In the genomic region with DNA sequence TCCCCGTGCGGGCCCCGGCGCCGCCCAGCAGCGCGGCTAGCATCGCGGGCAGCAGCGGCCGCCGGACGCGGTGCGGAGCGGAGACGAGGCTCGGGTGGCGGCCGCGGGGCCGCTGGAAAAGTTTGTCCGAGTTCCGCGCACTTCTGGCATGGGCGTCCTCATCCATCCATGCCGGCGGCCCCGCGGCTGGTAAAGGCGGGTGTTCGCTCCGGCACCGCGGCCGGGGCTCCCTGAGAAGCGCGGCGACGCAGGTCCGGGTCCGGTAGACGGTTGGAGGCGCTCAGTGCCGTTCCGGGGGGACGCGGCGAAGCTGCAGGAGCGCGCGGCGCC, we compare ENCODE assay signal across 9 mouse cellular contexts. TPM values are rescaled to one million over a fixed set of nuclear protein-coding genes. Genes with fewer than 3 reads are reported as not detected.
A peak's percentile ranks its signal among the peaks of the same experiment; 100 is the strongest.
DNase-seq lines count a peak whose midpoint lies in the region; ATAC-seq and TF ChIP-seq lines count a peak whose summit lies in the region.
"Had no signal": no experiment of that assay in that cellular context is flagged by ENCODE, and none has a peak within 500 bp of the region (broad histone marks: within the 10 kb centered on the region; RNA-seq: fewer than 3 reads in every experiment).

No protein-coding gene starts in this region.

- H3K9ac ChIP-seq in kidney, postnatal 0 days (ENCODE audit: low read depth, low read length): peak overlapping the region; percentile 97
- peak overlapping the region; percentile 69 for H3K9ac ChIP-seq in hindbrain, embryonic 16.5 days (ENCODE audit: low read depth, low read length)
- H3K9ac ChIP-seq in midbrain, postnatal 0 days (replicated peaks; ENCODE audit: low read length, poor library complexity, severe bottlenecking): peak overlapping the region; percentile 81

- TF ChIP-seq CTCF in kidney, postnatal 0 days (IDR thresholded peaks at IDR 0.05; ENCODE audit: low read depth): no peak
- TF ChIP-seq CTCF in midbrain, postnatal 0 days (IDR thresholded peaks at IDR 0.05): no peak

- H3K4me2 ChIP-seq in kidney, postnatal 0 days (ENCODE audit: low read length): peak overlapping the region; percentile 61
- H3K4me2 ChIP-seq in hindbrain, embryonic 16.5 days (ENCODE audit: low read length): peak overlapping the region; percentile 87
- H3K4me2 ChIP-seq in midbrain, postnatal 0 days (ENCODE audit: low read depth, low read length, poor library complexity, severe bottlenecking): peak overlapping the region; percentile 96

- no peaks in the 10 kb centered on the region for H3K9me3 ChIP-seq in kidney, postnatal 0 days (replicated peaks; ENCODE audit: low read length)
- no peaks in the 10 kb centered on the region for H3K9me3 ChIP-seq in embryonic facial prominence, embryonic 10.5 days
- H3K9me3 ChIP-seq in hindbrain, embryonic 16.5 days (ENCODE audit: control insufficient read depth, low read length): no peaks in the 10 kb centered on the region
- no peaks in the 10 kb centered on the region for H3K9me3 ChIP-seq in midbrain, postnatal 0 days (ENCODE audit: low read length)

- peak; percentile 18 for DNase-seq in kidney, postnatal 0 days (ENCODE audit: low spot score)
- DNase-seq in kidney, postnatal 10 days: no peak
- no peak for DNase-seq in embryonic facial prominence, embryonic 10.5 days (ENCODE audit: low spot score)
- DNase-seq in midbrain, postnatal 0 days (ENCODE audit: low spot score): no peak
- DNase-seq in cerebellum, postnatal 36 days: no peak
- no peak for DNase-seq in adrenal gland, adult (ENCODE audit: inconsistent age in 2 of 2, low spot score in 1 of 2)

- no peaks in the 10 kb centered on the region for H3K27me3 ChIP-seq in kidney, postnatal 0 days (ENCODE audit: insufficient read depth, low read length)
- peaks cover 12% of the 10 kb centered on the region for H3K27me3 ChIP-seq in embryonic facial prominence, embryonic 10.5 days (replicated peaks; ENCODE audit: low read depth, poor library complexity, severe bottlenecking)
- no peaks in the 10 kb centered on the region for H3K27me3 ChIP-seq in hindbrain, embryonic 16.5 days (replicated peaks; ENCODE audit: control insufficient read depth, insufficient read depth, low read length)
- 0 out of 2 replicates have a peak, but pooled peaks cover 1% of the 10 kb centered on the region for H3K27me3 ChIP-seq in midbrain, postnatal 0 days (ENCODE audit: insufficient read depth, low read length)

- peak overlapping the region; percentile 100 for H3K27ac ChIP-seq in kidney, postnatal 0 days
- peak overlapping the region; percentile 99 for H3K27ac ChIP-seq in embryonic facial prominence, embryonic 10.5 days (replicated peaks)
- H3K27ac ChIP-seq in hindbrain, embryonic 16.5 days (ENCODE audit: low read depth, low read length): peak overlapping the region; percentile 83
- peak overlapping the region; percentile 80 for H3K27ac ChIP-seq in midbrain, postnatal 0 days (ENCODE audit: low read depth, low read length)

- no peak for ATAC-seq in kidney, postnatal 0 days (replicated peaks; ENCODE audit: low FRiP score, low read depth)
- ATAC-seq in hindbrain, embryonic 16.5 days: no peak; the same call in 1 of the 2 replicates
- ATAC-seq in midbrain, postnatal 0 days (ENCODE audit: low FRiP score): no peak; the same call in none of the 2 replicates
- no peak for ATAC-seq in monocyte, adult 5-6 weeks (replicated peaks; ENCODE audit: insufficient number of reproducible peaks, low FRiP score, low TSS enrichment, poor library complexity, severe bottlenecking)

- peak overlapping the region; percentile 91 for H3K4me3 ChIP-seq in kidney, postnatal 0 days (replicated peaks; ENCODE audit: low read depth, low read length)
- H3K4me3 ChIP-seq in embryonic facial prominence, embryonic 10.5 days: peak overlapping the region; percentile 82
- peak overlapping the region; percentile 49 for H3K4me3 ChIP-seq in hindbrain, embryonic 16.5 days (ENCODE audit: low read length)
- peak overlapping the region; percentile 76 for H3K4me3 ChIP-seq in midbrain, postnatal 0 days (ENCODE audit: low read depth, low read length)

- 0% methylated on average over 45 of the region's 53 CpGs for WGBS in kidney, postnatal 0 days
- WGBS in embryonic facial prominence, embryonic 10.5 days: under 1% methylated on average over 53 of the region's 53 CpGs
- under 1% methylated on average over 42 of the region's 53 CpGs for WGBS in hindbrain, embryonic 16.5 days
- under 1% methylated on average over 46 of the region's 53 CpGs for WGBS in midbrain, postnatal 0 days

- peaks cover 8% of the 10 kb centered on the region; the same call in 1 of the 2 replicates for H3K4me1 ChIP-seq in kidney, postnatal 0 days (replicated peaks; ENCODE audit: insufficient read depth, low read length)
- H3K4me1 ChIP-seq in embryonic facial prominence, embryonic 10.5 days: peaks cover 50% of the 10 kb centered on the region
- peaks cover 13% of the 10 kb centered on the region for H3K4me1 ChIP-seq in hindbrain, embryonic 16.5 days (ENCODE audit: control insufficient read depth, insufficient read depth, low read depth, low read length)
- 0 out of 2 replicates have a peak, but pooled peaks cover 2% of the 10 kb centered on the region for H3K4me1 ChIP-seq in midbrain, postnatal 0 days (ENCODE audit: insufficient read depth, low read length)

- H3K36me3 ChIP-seq in kidney, postnatal 0 days (ENCODE audit: insufficient read depth, low read length): no peaks in the 10 kb centered on the region
- peaks cover 11% of the 10 kb centered on the region for H3K36me3 ChIP-seq in embryonic facial prominence, embryonic 10.5 days (replicated peaks)
- no peaks in the 10 kb centered on the region for H3K36me3 ChIP-seq in hindbrain, embryonic 16.5 days (ENCODE audit: control insufficient read depth, insufficient read depth, low read length)
- H3K36me3 ChIP-seq in midbrain, postnatal 0 days (ENCODE audit: insufficient read depth, low read length): no peaks in the 10 kb centered on the region

RNA-seq across cellular contexts. Expression of gene Gas1, which starts 0.4 kb away (rescaled TPM):
- polyA plus RNA-seq in kidney, postnatal 0 days (2015; fragmentation: Nextera tagmentation; extraction: Ambion mirVana): 84.7 and 116 TPM in 2 replicates
- 77.9 and 78.3 TPM in 2 replicates for polyA plus RNA-seq in embryonic facial prominence, embryonic 10.5 days (2016; fragmentation: Nextera tagmentation; extraction: Ambion mirVana)
- polyA plus RNA-seq in hindbrain, embryonic 16.5 days (2015; fragmentation: Nextera tagmentation; extraction: Ambion mirVana): 11.7 and 14.6 TPM in 2 replicates
- total RNA-seq in midbrain, postnatal 0 days (2014; rRNA removed): 40.9 and 53.4 TPM in 2 replicates
- polyA plus RNA-seq in midbrain, postnatal 0 days (2015; fragmentation: Nextera tagmentation; extraction: Ambion mirVana): 12.3 and 12.9 TPM in 2 replicates
- total RNA-seq in monocyte, adult 5-6 weeks (2017): not detected in 3 replicates
- total RNA-seq: hematopoietic stem cell, adult 5-6 weeks had no signal
